Mouse (Mus musculus) spleen, postnatal 36 days (tissue): Measurements from ENCODE around the gene Sla2.
"Not testable (repeated sequence)": the region's sequence is repeated elsewhere in the genome, so short reads cannot be mapped to it uniquely, and the experiment has no call there.

Experiments used
- DNase-seq, 2 experiments: peaks; one replicate each; pipeline ENCODE4 v3.0.0; 2022; ENCODE audit warnings: low spot score in 2 of 2, mixed read lengths in 1 of 2

The Sla2 gene

GRCm38 (mm10) chr2:156887017-156887416 is at the start of gene Sla2:
Sla2 (minus strand) TSS chr2:156887192.
- peak; percentile 60 to 69 for DNase-seq

- no peak for DNase-seq
Measured at GRCm38 (mm10) chr2:156935005-156935404, 48.0 kb upstream of the Sla2 start.

- no peak for DNase-seq
Measured at GRCm38 (mm10) chr2:156933426-156933825, 46.4 kb upstream of the Sla2 start.

- DNase-seq: no peak
Measured at GRCm38 (mm10) chr2:156931421-156931820, 44.4 kb upstream of the Sla2 start.

- DNase-seq: no peak
Measured at GRCm38 (mm10) chr2:156930549-156930948, 43.6 kb upstream of the Sla2 start.

- DNase-seq: no peak
Measured at GRCm38 (mm10) chr2:156929519-156930120, 42.6 kb upstream of the Sla2 start.

- no peak for DNase-seq
Measured at GRCm38 (mm10) chr2:156928606-156929005, 41.6 kb upstream of the Sla2 start.

- DNase-seq: no peak
Measured at GRCm38 (mm10) chr2:156927663-156928062, 40.7 kb upstream of the Sla2 start.

GRCm38 (mm10) chr2:156925611-156926010 is 38.6 kb upstream of the Sla2 start:
- DNase-seq: not testable (repeated sequence)

- DNase-seq: not testable (repeated sequence)
Measured at GRCm38 (mm10) chr2:156925075-156925474, 38.1 kb upstream of the Sla2 start.

GRCm38 (mm10) chr2:156924210-156924898 is 37.4 kb upstream of the Sla2 start:
- DNase-seq: no peak

GRCm38 (mm10) chr2:156923057-156923456 is 36.1 kb upstream of the Sla2 start:
- DNase-seq: no peak

- no peak for DNase-seq
Measured at GRCm38 (mm10) chr2:156919796-156920195, 32.8 kb upstream of the Sla2 start.

GRCm38 (mm10) chr2:156919191-156919590 is 32.2 kb upstream of the Sla2 start:
- not testable (repeated sequence) for DNase-seq

- peak; percentile 55 to 62 for DNase-seq
Measured at GRCm38 (mm10) chr2:156918562-156918961, 31.6 kb upstream of the Sla2 start.

- DNase-seq: no peak
Measured at GRCm38 (mm10) chr2:156916419-156917125, 29.6 kb upstream of the Sla2 start.

- DNase-seq: no peak
Measured at GRCm38 (mm10) chr2:156915559-156915958, 28.6 kb upstream of the Sla2 start.

GRCm38 (mm10) chr2:156913191-156913590 is 26.2 kb upstream of the Sla2 start:
- DNase-seq: no peak

- DNase-seq: not testable (repeated sequence)
Measured at GRCm38 (mm10) chr2:156905931-156906330, 18.9 kb upstream of the Sla2 start.

- DNase-seq: no peak
Measured at GRCm38 (mm10) chr2:156904976-156905717, 18.2 kb upstream of the Sla2 start.

- DNase-seq: no peak
Measured at GRCm38 (mm10) chr2:156903367-156903766, 16.4 kb upstream of the Sla2 start.

GRCm38 (mm10) chr2:156902411-156902810 is 15.4 kb upstream of the Sla2 start:
- not testable (repeated sequence) for DNase-seq
